Mouse (Mus musculus) forebrain, embryonic 13.5 days (tissue): ENCODE measurements around the gene Alms1. TPM values are rescaled to one million over a fixed set of nuclear protein-coding genes. Genes with fewer than 3 reads are reported as not detected.

Source experiments
- microRNA-seq: library from miRNA; unstranded; fragments of <30 nt; microRNA quantifications from one replicate; pipeline ENCODE4, GENCODE M21; 2016
- polyA plus RNA-seq: library from polyadenylated mRNA; unstranded; fragments of >200 nt; fragmentation: Nextera tagmentation; extraction: Ambion mirVana; gene quantifications from 2 replicates; pipeline ENCODE4 v1.2.1, GENCODE M21; 2015

Gene Alms1
- polyA plus RNA-seq, 1 experiment from 2014 or later, result 7.4 TPM

Small RNA genes within 50 kb of the gene (microRNA-seq; reads per million reads assigned to microRNA genes)
- not detected for gene Gm27317

Other genes starting within 250 kb of the Alms1 start
- 7.1 and 8.5 TPM in 2 replicates for gene Rab11fip5, start 212.9 kb upstream of the Alms1 start, polyA plus RNA-seq
- not detected in 2 replicates for gene Noto, start 163.6 kb upstream of the Alms1 start, polyA plus RNA-seq
- 40.0 and 51.9 TPM in 2 replicates for gene Smyd5, start 155.5 kb upstream of the Alms1 start, polyA plus RNA-seq
- gene Cct7, start 136.0 kb upstream of the Alms1 start, polyA plus RNA-seq, result 668 and 694 TPM in 2 replicates
- 32.4 and 33.9 TPM in 2 replicates for gene Pradc1, start 135.6 kb upstream of the Alms1 start, polyA plus RNA-seq
- 2.7 and 3.2 TPM in 2 replicates for gene Fbxo41, start 84.5 kb upstream of the Alms1 start, polyA plus RNA-seq
- gene Egr4, start 73.9 kb upstream of the Alms1 start, polyA plus RNA-seq, result not detected in 2 replicates
- not detected in 2 replicates for gene Nat8f7, start 125.7 kb downstream of the Alms1 start, polyA plus RNA-seq
- 0.23 TPM in 1 of 2 replicates, not detected in the other for gene Nat8f3, start 178.2 kb downstream of the Alms1 start, polyA plus RNA-seq
- gene Nat8f6, start 233.4 kb downstream of the Alms1 start, polyA plus RNA-seq, result not detected in 2 replicates
- not detected in 2 replicates for gene Nat8f5, start 233.4 kb downstream of the Alms1 start, polyA plus RNA-seq
- not detected in 2 replicates for gene Nat8, start 244.6 kb downstream of the Alms1 start, polyA plus RNA-seq